Mouse (Mus musculus) layer of hippocampus, postnatal 36 days (tissue): Measurements from ENCODE around the gene Akap4. TPM values are rescaled to one million over a fixed set of nuclear protein-coding genes. Genes with fewer than 3 reads are reported as not detected.

ENCODE experiments used
- DNase-seq, 2 experiments: peaks; one replicate each; pipeline ENCODE4 v3.0.0; 2022
- total RNA-seq, 2 experiments: library from RNA; stranded (reverse); gene quantifications; 2 replicates each; pipeline ENCODE4 v1.2.3; 2021

Gene Akap4
- not detected for total RNA-seq

DNA sequence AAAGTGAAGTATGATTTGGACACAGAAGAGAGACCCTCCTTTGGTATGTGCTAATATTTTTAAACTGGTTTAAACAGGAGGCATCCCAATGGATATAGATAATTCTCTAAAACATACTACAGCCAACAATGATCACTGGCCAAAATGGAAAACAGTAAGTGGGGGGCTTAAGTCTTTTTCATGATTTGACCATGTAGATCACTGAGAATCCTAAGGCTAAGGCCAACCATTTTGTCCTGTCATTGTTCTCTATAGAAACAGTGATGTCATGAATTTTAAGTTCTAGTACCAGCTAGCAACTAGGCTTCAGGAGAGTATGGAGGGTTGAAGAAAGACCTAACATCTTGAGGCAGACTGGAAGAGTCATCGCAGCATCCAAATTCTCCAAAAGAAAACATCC lies at the start of gene Akap4:
Gene Akap4 (plus strand): TSS at position 301 of the 400 bp plus-strand sequence.
- no peak for DNase-seq

DNA sequence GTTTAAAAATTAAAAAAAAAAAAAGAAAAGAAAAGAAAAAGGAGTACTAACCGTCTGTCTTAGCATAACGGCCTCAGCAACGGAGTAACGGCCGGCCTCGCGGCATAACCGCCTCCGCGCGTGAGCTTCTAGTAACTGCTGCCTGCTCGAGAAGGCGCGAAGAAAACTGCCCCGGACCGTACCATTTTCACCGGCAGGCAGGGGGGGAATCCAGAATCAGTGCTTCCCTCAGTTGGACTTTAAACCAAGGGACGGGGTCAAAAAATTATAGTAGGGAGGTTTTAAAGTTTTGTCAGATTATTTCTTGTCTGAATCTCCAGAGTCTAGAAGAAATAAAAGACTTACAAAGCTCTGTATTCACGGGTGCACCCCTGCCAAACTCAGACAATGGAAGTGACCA lies 25.8 kb upstream of the Akap4 start, which contains the start of gene Ccnb3:
Gene Ccnb3 (minus strand): TSS at position 101 of the 400 bp plus-strand sequence.
- DNase-seq, result no peak

GRCm38 (mm10) chrX:7057056-7057455 lies 10.3 kb upstream of the Akap4 start:
- no peak for DNase-seq

- DNase-seq, result no peak
These were observed 9.7 kb upstream of the Akap4 start for GRCm38 (mm10) chrX:7057634-7058033.

GRCm38 (mm10) chrX:7064109-7064508 lies 3.2 kb upstream of the Akap4 start:
- DNase-seq, result no peak

DNA sequence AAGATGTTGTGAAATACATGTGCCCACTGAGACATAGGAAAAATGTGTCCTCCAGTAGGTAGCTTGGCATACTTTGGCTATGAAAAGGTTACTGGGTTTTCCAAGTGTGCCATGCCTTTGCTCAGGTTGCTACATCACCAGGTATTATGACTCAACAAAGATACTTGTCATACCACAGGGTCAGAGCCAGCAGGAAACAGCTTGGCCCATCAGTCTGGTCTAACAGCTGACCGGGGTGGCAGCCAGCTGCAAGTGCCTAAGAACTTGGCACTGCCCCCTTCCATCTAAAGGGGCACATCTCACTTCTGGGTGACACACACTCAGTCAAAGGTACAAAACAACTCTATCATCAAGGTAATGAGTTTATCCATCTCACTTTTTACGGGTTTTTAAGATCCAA lies 683 bp downstream of the Akap4 start:
- DNase-seq, result no peak

DNA sequence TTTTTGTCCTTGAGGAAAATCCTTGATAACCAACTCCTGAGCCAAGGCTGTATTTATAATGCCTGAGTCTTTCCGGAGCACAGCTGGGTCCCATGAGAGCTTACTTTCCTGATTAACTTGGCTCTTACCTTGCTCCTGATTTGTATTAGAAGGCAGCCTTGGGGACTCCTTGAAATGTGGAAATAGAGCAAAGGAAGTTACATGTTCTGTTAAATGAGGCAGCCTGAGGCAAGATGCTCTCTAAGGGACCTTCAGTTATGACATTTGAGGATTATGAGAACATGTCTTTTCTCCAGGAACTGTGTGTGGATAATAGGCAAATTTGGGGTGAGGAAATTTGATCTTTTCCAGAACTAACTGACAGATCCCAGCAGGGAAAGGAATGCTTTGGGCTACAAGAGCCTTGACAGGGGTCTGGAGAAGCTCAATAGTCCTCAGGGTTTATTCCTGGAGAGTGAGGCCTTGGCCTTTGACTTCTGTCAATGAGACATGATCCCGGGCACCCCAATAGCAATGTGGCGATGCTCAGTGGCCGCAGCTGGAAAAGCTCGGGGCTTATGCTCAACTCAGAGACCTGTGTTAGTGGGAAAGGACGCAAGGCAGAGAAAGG lies 12.6 kb downstream of the Akap4 start:
- no peak for DNase-seq

- DNase-seq, result no peak
These were observed 18.6 kb downstream of the Akap4 start for GRCm38 (mm10) chrX:7085878-7086277.

- DNase-seq, result no peak
These were observed 23.0 kb downstream of the Akap4 start for GRCm38 (mm10) chrX:7090323-7090722.

DNA sequence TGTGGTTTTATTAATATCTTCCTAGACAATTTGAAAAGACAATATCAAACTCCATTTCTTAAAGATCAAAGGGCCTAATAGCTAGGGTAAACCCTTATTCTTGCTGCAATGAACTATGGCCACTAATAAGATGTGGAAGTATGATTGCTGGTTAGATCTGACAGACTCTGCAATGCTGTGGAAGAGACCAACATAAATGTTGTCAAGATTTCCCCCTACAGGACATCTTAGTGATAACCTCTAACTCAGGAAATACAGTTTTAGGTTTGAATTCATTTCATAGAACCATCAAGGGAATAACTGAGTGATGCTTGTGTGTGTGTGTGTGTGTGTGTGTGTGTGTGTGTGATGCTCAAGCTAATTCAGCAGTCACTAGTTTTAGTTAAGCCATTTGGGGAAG lies 35.0 kb downstream of the Akap4 start:
- DNase-seq, result no peak

- no peak for DNase-seq
These were observed 47.6 kb downstream of the Akap4 start for GRCm38 (mm10) chrX:7114885-7115284.

DNA sequence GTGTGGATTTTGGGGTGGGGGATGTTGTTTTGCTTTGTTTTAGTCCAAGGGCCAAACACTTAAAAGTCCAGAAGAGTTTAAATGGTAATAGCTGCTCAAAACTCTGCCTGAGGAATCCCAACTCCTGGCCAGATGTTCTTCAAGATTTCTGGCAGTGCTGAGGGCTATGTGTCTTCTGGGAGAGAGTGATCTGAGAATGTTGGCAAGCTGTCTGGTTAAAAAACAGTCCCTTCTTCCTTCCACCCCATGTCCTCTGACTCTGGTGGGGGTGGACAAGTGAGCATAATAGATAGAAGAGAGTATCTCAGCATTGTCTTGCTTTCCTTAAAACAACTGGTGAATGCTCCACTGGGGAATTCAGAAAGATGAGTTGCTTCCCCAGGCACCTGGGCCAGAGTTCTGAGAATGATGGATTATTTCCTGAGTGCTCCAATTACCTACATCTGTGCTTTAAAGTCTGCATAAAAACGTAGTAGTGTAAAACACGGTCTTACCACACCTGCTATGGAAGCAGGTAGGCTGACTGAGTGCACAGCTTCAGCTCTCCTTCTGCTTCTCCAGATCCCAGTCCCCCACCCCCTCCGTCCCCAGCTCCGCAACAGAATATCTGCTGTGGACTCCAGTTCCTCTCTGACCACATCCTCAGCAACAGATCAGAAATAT lies 54.4 kb downstream of the Akap4 start:
- no peak for DNase-seq

Other genes with a start within 250 kb of the Akap4 start
- not detected for gene Ccnb3, start 25.9 kb upstream of the Akap4 start, total RNA-seq